Mouse (Mus musculus): ENCODE data around the gene Selplg. TPM values are rescaled to one million over a fixed set of nuclear protein-coding genes. Genes with fewer than 3 reads are reported as not detected.

Selplg gene
- polyA plus RNA-seq, 1 experiment from 2014 or later: 1.6 TPM

GRCm38 (mm10) chr5:113775585-113775984, 56.9 kb downstream of the Selplg start:
- H3K4me3 ChIP-seq (replicated peaks; ENCODE audit: low read length): no peak overlapping the region
- H3K9me3 ChIP-seq (ENCODE audit: control insufficient read depth, low read length): no peaks in the 10 kb centered on the region
- H3K4me2 ChIP-seq (replicated peaks): no peak overlapping the region
- ATAC-seq (ENCODE audit: low FRiP score): no peak
- H3K27me3 ChIP-seq (ENCODE audit: control insufficient read depth, insufficient read depth, low read length): no peaks in the 10 kb centered on the region
- H3K9ac ChIP-seq: no peak overlapping the region
- no peak overlapping the region for H3K27ac ChIP-seq
- 92% methylated on average over 10 of the region's 10 CpGs for WGBS
- peaks cover 40% of the 10 kb centered on the region for H3K36me3 ChIP-seq (replicated peaks; ENCODE audit: control insufficient read depth, insufficient read depth)
- no peak for DNase-seq (ENCODE audit: low spot score)
- peaks cover under 1% of the 10 kb centered on the region; the same call in 1 of the 2 replicates for H3K4me1 ChIP-seq (replicated peaks; ENCODE audit: control insufficient read depth, insufficient read depth, low read length)

GRCm38 (mm10) chr5:113773664-113774063, 58.8 kb downstream of the Selplg start:
- Histone ChIP-seq H3K27me3 (ENCODE audit: control insufficient read depth, insufficient read depth, low read length) (no peaks in the 10 kb centered on the region), H3K4me2 (replicated peaks) (peak overlapping the region; percentile 77), H3K4me1 (replicated peaks; ENCODE audit: control insufficient read depth, insufficient read depth, low read length) (peaks cover 13% of the 10 kb centered on the region), H3K4me3 (replicated peaks; ENCODE audit: low read length) (peak overlapping the region; percentile 82), H3K9me3 (ENCODE audit: control insufficient read depth, low read length) (no peaks in the 10 kb centered on the region), H3K9ac (0 out of 2 replicates have a peak overlapping the region, but pooled peaks have one; percentile 67), H3K36me3 (replicated peaks; ENCODE audit: control insufficient read depth, insufficient read depth) (peaks cover 38% of the 10 kb centered on the region), H3K27ac (no peak overlapping the region)
- DNase-seq (ENCODE audit: low spot score): peak; percentile 86
- ATAC-seq (ENCODE audit: low FRiP score): no peak
- WGBS: 1% methylated on average over 7 of the region's 7 CpGs

GRCm38 (mm10) chr5:113772905-113773519, 59.4 kb downstream of the Selplg start:
- H3K27ac ChIP-seq: peak overlapping the region; percentile 98
- no peak for DNase-seq (ENCODE audit: low spot score)
- ATAC-seq (ENCODE audit: low FRiP score): peak; percentile 38
- 3% methylated on average over 23 of the region's 38 CpGs for WGBS
- peaks cover 13% of the 10 kb centered on the region for H3K4me1 ChIP-seq (replicated peaks; ENCODE audit: control insufficient read depth, insufficient read depth, low read length)
- H3K27me3 ChIP-seq (ENCODE audit: control insufficient read depth, insufficient read depth, low read length): no peaks in the 10 kb centered on the region
- H3K36me3 ChIP-seq (replicated peaks; ENCODE audit: control insufficient read depth, insufficient read depth): peaks cover 37% of the 10 kb centered on the region
- H3K4me3 ChIP-seq (replicated peaks; ENCODE audit: low read length): peak overlapping the region; percentile 82
- peak overlapping the region; percentile 67 for H3K9ac ChIP-seq
- peak overlapping the region; percentile 77 for H3K4me2 ChIP-seq (replicated peaks)
- H3K9me3 ChIP-seq (ENCODE audit: control insufficient read depth, low read length): no peaks in the 10 kb centered on the region

GRCm38 (mm10) chr5:113772450-113772895, 60.0 kb downstream of the Selplg start, which contains the start of the genes Sart3 and Iscu:
Sart3 (minus strand) TSS chr5:113772510.
Iscu (plus strand) TSS chr5:113772748.
- Histone ChIP-seq H3K9me3 (ENCODE audit: control insufficient read depth, low read length) (no peaks in the 10 kb centered on the region), H3K27me3 (ENCODE audit: control insufficient read depth, insufficient read depth, low read length) (no peaks in the 10 kb centered on the region), H3K4me3 (replicated peaks; ENCODE audit: low read length) (peak within 1 kb of the TSS; percentile 82), H3K4me1 (replicated peaks; ENCODE audit: control insufficient read depth, insufficient read depth, low read length) (peaks cover 13% of the 10 kb centered on the region), H3K36me3 (replicated peaks; ENCODE audit: control insufficient read depth, insufficient read depth) (peaks cover 38% of the 10 kb centered on the region), H3K27ac (peak within 1 kb of the TSS; percentile 98), H3K9ac (peak within 1 kb of the TSS; percentile 92), H3K4me2 (replicated peaks) (peak within 1 kb of the TSS; percentile 77)
- WGBS: under 1% methylated on average over 43 of the region's 49 CpGs
- peak; percentile 99 for DNase-seq (ENCODE audit: low spot score)
- peak; percentile 86 for ATAC-seq (ENCODE audit: low FRiP score)

- H3K36me3 ChIP-seq (replicated peaks; ENCODE audit: control insufficient read depth, insufficient read depth): peaks cover 39% of the 10 kb centered on the region
- DNase-seq (ENCODE audit: low spot score): peak; percentile 85
- H3K27ac ChIP-seq: peak overlapping the region; percentile 98
- peak; percentile 84 for ATAC-seq (ENCODE audit: low FRiP score)
- no peaks in the 10 kb centered on the region for H3K27me3 ChIP-seq (ENCODE audit: control insufficient read depth, insufficient read depth, low read length)
- peak overlapping the region; percentile 92 for H3K9ac ChIP-seq
- H3K4me2 ChIP-seq (replicated peaks): peak overlapping the region; percentile 77
- peak overlapping the region; percentile 82 for H3K4me3 ChIP-seq (replicated peaks; ENCODE audit: low read length)
- peaks cover 13% of the 10 kb centered on the region for H3K4me1 ChIP-seq (replicated peaks; ENCODE audit: control insufficient read depth, insufficient read depth, low read length)
- under 1% methylated on average over 91 of the region's 97 CpGs for WGBS
- H3K9me3 ChIP-seq (ENCODE audit: control insufficient read depth, low read length): no peaks in the 10 kb centered on the region
Observed at GRCm38 (mm10) chr5:113771213-113772162, 61.0 kb downstream of the Selplg start.

GRCm38 (mm10) chr5:113768806-113769205, 63.6 kb downstream of the Selplg start:
- ATAC-seq (ENCODE audit: low FRiP score): no peak
- Histone ChIP-seq H3K9me3 (ENCODE audit: control insufficient read depth, low read length) (no peaks in the 10 kb centered on the region), H3K4me3 (replicated peaks; ENCODE audit: low read length) (no peak overlapping the region), H3K27ac (no peak overlapping the region), H3K36me3 (replicated peaks; ENCODE audit: control insufficient read depth, insufficient read depth) (peaks cover 25% of the 10 kb centered on the region), H3K9ac (no peak overlapping the region), H3K27me3 (ENCODE audit: control insufficient read depth, insufficient read depth, low read length) (no peaks in the 10 kb centered on the region), H3K4me2 (replicated peaks) (no peak overlapping the region), H3K4me1 (replicated peaks; ENCODE audit: control insufficient read depth, insufficient read depth, low read length) (peaks cover 13% of the 10 kb centered on the region)
- no peak for DNase-seq (ENCODE audit: low spot score)
- WGBS: 95% methylated on average over 8 of the region's 8 CpGs

Other genes with a start within 250 kb of the Selplg start
- 1.7 and 2.7 TPM in 2 replicates for gene Cmklr1, start 182.2 kb downstream of the Selplg start, polyA plus RNA-seq (2014; fragmentation: Nextera tagmentation; extraction: Ambion mirVana)
- gene 1700069L16Rik, start 107.9 kb downstream of the Selplg start, polyA plus RNA-seq (2014; fragmentation: Nextera tagmentation; extraction: Ambion mirVana): not detected in 2 replicates
- 7.0 and 7.5 TPM in 2 replicates for gene Ficd, start 96.8 kb downstream of the Selplg start, polyA plus RNA-seq (2014; fragmentation: Nextera tagmentation; extraction: Ambion mirVana)
- gene Sart3, start 60.1 kb downstream of the Selplg start, polyA plus RNA-seq (2014; fragmentation: Nextera tagmentation; extraction: Ambion mirVana): 33.0 and 37.1 TPM in 2 replicates
- 81.5 and 92.4 TPM in 2 replicates for gene Iscu, start 59.9 kb downstream of the Selplg start, polyA plus RNA-seq (2014; fragmentation: Nextera tagmentation; extraction: Ambion mirVana)
- gene Tmem119, start 32.1 kb downstream of the Selplg start, polyA plus RNA-seq (2014; fragmentation: Nextera tagmentation; extraction: Ambion mirVana): 4.8 and 5.0 TPM in 2 replicates
- 172 and 177 TPM in 2 replicates for gene Coro1c, start 76.1 kb upstream of the Selplg start, polyA plus RNA-seq (2014; fragmentation: Nextera tagmentation; extraction: Ambion mirVana)
- 17.8 and 19.4 TPM in 2 replicates for gene Ssh1, start 161.2 kb upstream of the Selplg start, polyA plus RNA-seq (2014; fragmentation: Nextera tagmentation; extraction: Ambion mirVana)
- not detected in 2 replicates for gene Dao, start 171.1 kb upstream of the Selplg start, polyA plus RNA-seq (2014; fragmentation: Nextera tagmentation; extraction: Ambion mirVana)
- gene Usp30, start 232.8 kb upstream of the Selplg start, polyA plus RNA-seq (2014; fragmentation: Nextera tagmentation; extraction: Ambion mirVana): 15.3 and 16.6 TPM in 2 replicates

All from hindbrain, embryonic 14.5 days (tissue).